Comparison of ENCODE assay signal across 17 mouse cellular contexts in genomic region chr9:57247201-57247671, GRCm38 (mm10). TPM values are rescaled to one million over a fixed set of nuclear protein-coding genes. Genes with fewer than 3 reads are reported as not detected.
A peak's percentile ranks its signal among the peaks of the same experiment; 100 is the strongest.
DNase-seq lines count a peak whose midpoint lies in the region; ATAC-seq and TF ChIP-seq lines count a peak whose summit lies in the region.
"Had no signal": no experiment of that assay in that cellular context is flagged by ENCODE, and none has a peak within 500 bp of the region (broad histone marks: within the 10 kb centered on the region; RNA-seq: fewer than 3 reads in every experiment).

No protein-coding gene starts in this region.

- 27% methylated on average over 8 of the region's 8 CpGs for WGBS in kidney, adult 2 months
- WGBS in kidney, embryonic 16.5 days = 34% methylated on average over 8 of the region's 8 CpGs
- WGBS in forebrain, embryonic 13.5 days = 69% methylated on average over 8 of the region's 8 CpGs

- H3K27ac ChIP-seq in kidney, adult 2 months (ENCODE audit: insufficient read depth, low read depth, low read length) = peak overlapping the region; percentile 77; the same call in 1 of the 2 replicates
- no peak overlapping the region for H3K27ac ChIP-seq in kidney, embryonic 16.5 days (ENCODE audit: low read length)
- H3K27ac ChIP-seq in forebrain, embryonic 13.5 days = no peak overlapping the region
- H3K27ac ChIP-seq: embryonic facial prominence, embryonic 13.5 days had no signal

- no peak for ATAC-seq in kidney, embryonic 16.5 days (ENCODE audit: low FRiP score, low TSS enrichment)
- no peak for ATAC-seq in G1E (ENCODE audit: extremely low read depth, insufficient number of reproducible peaks, low FRiP score, poor library complexity, severe bottlenecking)
- ATAC-seq in granulocyte monocyte progenitor cell, adult 5-6 weeks (replicated peaks; ENCODE audit: poor library complexity, severe bottlenecking) = peak; percentile 63
- ATAC-seq in megakaryocyte progenitor cell, adult 5-6 weeks (replicated peaks; ENCODE audit: poor library complexity) = peak; percentile 58
- ATAC-seq in forebrain, embryonic 13.5 days = no peak
- ATAC-seq: midbrain, embryonic 16.5 days had no signal

- no peak for TF ChIP-seq POLR2A in kidney, adult 2 months (IDR thresholded peaks at IDR 0.05; ENCODE audit: low read depth, low read length)

- peak; percentile 91 for DNase-seq in kidney, adult 2 months
- DNase-seq in G1E (ENCODE audit: low spot score) = peak; percentile 26
- DNase-seq in cerebellum, postnatal 4 days (ENCODE audit: low spot score in 2 of 2) = no peak
- DNase-seq: cerebellum, adult 9-10 months; heart, postnatal 14 days; right cerebral cortex, postnatal 25 days had no signal

- no peak overlapping the region for H3K4me3 ChIP-seq in kidney, adult 2 months (ENCODE audit: insufficient read depth, low read depth, low read length)
- no peak overlapping the region for H3K4me3 ChIP-seq in kidney, embryonic 16.5 days (ENCODE audit: low read length)
- H3K4me3 ChIP-seq in G1E (ENCODE audit: low read depth, low read length) = no peak overlapping the region
- no peak overlapping the region for H3K4me3 ChIP-seq in forebrain, embryonic 13.5 days
- H3K4me3 ChIP-seq: embryonic facial prominence, embryonic 13.5 days had no signal

- H3K9ac ChIP-seq in kidney, embryonic 16.5 days (replicated peaks; ENCODE audit: low read length) = no peak overlapping the region
- no peak overlapping the region for H3K9ac ChIP-seq in forebrain, embryonic 13.5 days
- H3K9ac ChIP-seq: embryonic facial prominence, embryonic 13.5 days had no signal

- peak; percentile 24; the same call in 1 of the 2 replicates for TF ChIP-seq CTCF in kidney, adult 2 months (conservative IDR thresholded peaks at IDR 0.05; ENCODE audit: insufficient read depth, insufficient read length, low read depth, low read length)
- no peak for TF ChIP-seq CTCF in G1E (IDR thresholded peaks at IDR 0.05; ENCODE audit: low read depth, low read length)

- H3K4me2 ChIP-seq in kidney, embryonic 16.5 days (replicated peaks; ENCODE audit: low read depth, low read length) = no peak overlapping the region
- no peak overlapping the region for H3K4me2 ChIP-seq in forebrain, embryonic 13.5 days
- H3K4me2 ChIP-seq: embryonic facial prominence, embryonic 13.5 days had no signal

- H3K36me3 ChIP-seq in kidney, adult 2 months (ENCODE audit: control insufficient read depth, insufficient read depth, low read length) = no peaks in the 10 kb centered on the region
- H3K36me3 ChIP-seq in kidney, embryonic 16.5 days (ENCODE audit: insufficient read depth, low read length) = peaks cover 6% of the 10 kb centered on the region; the same call in 1 of the 2 replicates
- H3K36me3 ChIP-seq in G1E (replicated peaks) = peaks cover 39% of the 10 kb centered on the region
- 0 out of 2 replicates have a peak, but pooled peaks cover 8% of the 10 kb centered on the region for H3K36me3 ChIP-seq in forebrain, embryonic 13.5 days (ENCODE audit: poor library complexity, severe bottlenecking)

- no peaks in the 10 kb centered on the region for H3K9me3 ChIP-seq in kidney, embryonic 16.5 days (ENCODE audit: low read length)
- no peaks in the 10 kb centered on the region for H3K9me3 ChIP-seq in G1E (replicated peaks)
- no peaks in the 10 kb centered on the region for H3K9me3 ChIP-seq in forebrain, embryonic 13.5 days (replicated peaks)
- H3K9me3 ChIP-seq: embryonic facial prominence, embryonic 13.5 days had no signal

- H3K27me3 ChIP-seq in kidney, adult 2 months (replicated peaks; ENCODE audit: control insufficient read depth, insufficient read depth, low read length) = no peaks in the 10 kb centered on the region
- no peaks in the 10 kb centered on the region for H3K27me3 ChIP-seq in kidney, embryonic 16.5 days (ENCODE audit: insufficient read depth, low read length)
- peaks cover 17% of the 10 kb centered on the region for H3K27me3 ChIP-seq in G1E (ENCODE audit: insufficient read depth, low read length)
- H3K27me3 ChIP-seq in forebrain, embryonic 13.5 days = no peaks in the 10 kb centered on the region
- H3K27me3 ChIP-seq: embryonic facial prominence, embryonic 13.5 days had no signal

- H3K4me1 ChIP-seq in kidney, adult 2 months (ENCODE audit: control insufficient read depth, insufficient read depth, low read length) = peaks cover 10% of the 10 kb centered on the region; the same call in 1 of the 2 replicates
- no peaks in the 10 kb centered on the region for H3K4me1 ChIP-seq in kidney, embryonic 16.5 days (ENCODE audit: insufficient read depth, low read length)
- H3K4me1 ChIP-seq in G1E (ENCODE audit: insufficient read depth, low read depth, low read length) = peaks cover 49% of the 10 kb centered on the region
- no peaks in the 10 kb centered on the region for H3K4me1 ChIP-seq in forebrain, embryonic 13.5 days
- H3K4me1 ChIP-seq: embryonic facial prominence, embryonic 13.5 days had no signal

RNA-seq across cellular contexts. Expression of gene Trcg1, which starts 10.9 kb away (rescaled TPM):
- not detected in 2 replicates for polyA plus RNA-seq in kidney, adult 2 months (2012; rRNA removed)
- not detected in 2 replicates for polyA plus RNA-seq in kidney, embryonic 16.5 days (2015; fragmentation: Nextera tagmentation; extraction: Ambion mirVana)
- not detected in 2 replicates for total RNA-seq in G1E (2014; fragmentation: Nextera tagmentation)
- 0.16 TPM in 1 of 2 replicates, not detected in the other for total RNA-seq in G1E (2017)
- polyA plus RNA-seq in G1E (2012) = not detected in 2 replicates
- total RNA-seq in granulocyte monocyte progenitor cell, adult 5-6 weeks (2014; fragmentation: Nextera tagmentation) = not detected in 2 replicates
- total RNA-seq in granulocyte monocyte progenitor cell, adult 5-6 weeks (2017) = not detected in 2 replicates
- not detected in 2 replicates for total RNA-seq in megakaryocyte progenitor cell, adult 5-6 weeks (2015)
- not detected in 2 replicates for total RNA-seq in megakaryocyte progenitor cell, adult 5-6 weeks (2017)
- not detected in 2 replicates for polyA plus RNA-seq in forebrain, embryonic 13.5 days (2015; fragmentation: Nextera tagmentation; extraction: Ambion mirVana)
- total RNA-seq: heart, postnatal 14 days; left cerebral cortex, postnatal 10 days had no signal
- polyA plus RNA-seq: embryonic facial prominence, embryonic 13.5 days; gonadal fat pad, adult 2 months; intestine, embryonic 14.5 days; liver, embryonic 16.5 days; midbrain, embryonic 16.5 days; stomach, embryonic 16.5 days had no signal

RNA-seq across cellular contexts. Expression of gene 1700017B05Rik, which starts 15.2 kb away (rescaled TPM):
- 9.5 TPM in 2 replicates for polyA plus RNA-seq in kidney, adult 2 months (2012; rRNA removed)
- polyA plus RNA-seq in kidney, embryonic 16.5 days (2015; fragmentation: Nextera tagmentation; extraction: Ambion mirVana) = 23.0 and 26.3 TPM in 2 replicates
- total RNA-seq in G1E (2014; fragmentation: Nextera tagmentation) = 88.1 and 99.3 TPM in 2 replicates
- 20.1 and 21.1 TPM in 2 replicates for total RNA-seq in G1E (2017)
- 154 and 169 TPM in 2 replicates for polyA plus RNA-seq in G1E (2012)
- total RNA-seq in granulocyte monocyte progenitor cell, adult 5-6 weeks (2014; fragmentation: Nextera tagmentation) = 38.6 and 43.6 TPM in 2 replicates
- total RNA-seq in granulocyte monocyte progenitor cell, adult 5-6 weeks (2017) = 18.9 and 20.0 TPM in 2 replicates
- total RNA-seq in megakaryocyte progenitor cell, adult 5-6 weeks (2015) = 33.8 and 42.4 TPM in 2 replicates
- total RNA-seq in megakaryocyte progenitor cell, adult 5-6 weeks (2017) = 17.8 and 25.6 TPM in 2 replicates
- polyA plus RNA-seq in forebrain, embryonic 13.5 days (2015; fragmentation: Nextera tagmentation; extraction: Ambion mirVana) = 5.8 and 8.0 TPM in 2 replicates

Comparison
In these comparisons a context has a peak if more than half of its experiments do, and no peak if none do; other contexts are left out.
1. DNase-seq: peak in kidney, adult 2 months (single experiment) and G1E (single experiment); none in cerebellum, postnatal 4 days (0 of 2).
2. ATAC-seq: peak in granulocyte monocyte progenitor cell, adult 5-6 weeks (single experiment) and megakaryocyte progenitor cell, adult 5-6 weeks (single experiment); none in kidney, embryonic 16.5 days (single experiment), G1E (single experiment) and forebrain, embryonic 13.5 days (single experiment).